Mouse (Mus musculus) megakaryocyte, embryonic 14.5 days (primary cell): ENCODE results near the gene Cltb. TPM values are rescaled to one million over a fixed set of nuclear protein-coding genes. Genes with fewer than 3 reads are reported as not detected.

Experiments used
- H3K27me3 ChIP-seq: replicated peaks from 2 replicates; pipeline ENCODE3; 2012; ENCODE audit warnings: inconsistent platforms
- H3K36me3 ChIP-seq: replicated peaks from 2 replicates; pipeline ENCODE3; 2012; ENCODE audit warnings: low read length, inconsistent platforms, mixed read lengths
- H3K4me1 ChIP-seq: 2 replicates; pipeline ENCODE4 v1.6.1; 2012; ENCODE audit warnings: inconsistent platforms
- H3K4me3 ChIP-seq: replicated peaks from 2 replicates; pipeline ENCODE3; 2012; ENCODE audit warnings: moderate library complexity, mild to moderate bottlenecking, inconsistent platforms
- H3K9me3 ChIP-seq: 2 replicates; pipeline ENCODE4 v1.6.1; 2012; ENCODE audit warnings: inconsistent platforms
- FLI1 ChIP-seq: IDR thresholded peaks from 2 replicates; pipeline ENCODE4 v1.6.1; 2012; ENCODE audit warnings: low read length, inconsistent platforms, mixed read lengths
- GATA1 ChIP-seq: IDR thresholded peaks from 3 replicates; pipeline ENCODE4 v1.6.1; 2012; ENCODE audit warnings: mixed read lengths, low read length, inconsistent platforms, borderline replicate concordance
- polyA plus RNA-seq: library from polyadenylated mRNA; stranded (reverse); fragments of >175 nt; gene quantifications from 2 replicates; pipeline ENCODE4 v1.2.3, GENCODE M21; 2012; ENCODE audit warnings: low replicate concordance; ENCODE audit not compliant: insufficient read depth

Cltb gene
- polyA plus RNA-seq, result 72.4 and 308 TPM in 2 replicates

- no peak for TF ChIP-seq FLI1
- TF ChIP-seq GATA1, result no peak
- H3K4me3 ChIP-seq, result peak within 1 kb of the TSS; percentile 94
- peaks cover 7% of the 10 kb centered on the region for H3K36me3 ChIP-seq
- peaks cover 32% of the 10 kb centered on the region for H3K4me1 ChIP-seq
- H3K9me3 ChIP-seq, result no peaks in the 10 kb centered on the region
- no peaks in the 10 kb centered on the region for H3K27me3 ChIP-seq
These were observed at the start of gene Cltb for GRCm38 (mm10) chr13:54610972-54611754. Gene Cltb, minus strand, starts transcription at chr13:54611344.

GRCm38 (mm10) chr13:54660877-54661276, 49.7 kb upstream of the Cltb start:
- H3K4me3 ChIP-seq, result no peak overlapping the region
- H3K4me1 ChIP-seq, result no peaks in the 10 kb centered on the region
- H3K9me3 ChIP-seq, result no peaks in the 10 kb centered on the region
- peaks cover 83% of the 10 kb centered on the region for H3K36me3 ChIP-seq
- H3K27me3 ChIP-seq, result no peaks in the 10 kb centered on the region
- TF ChIP-seq GATA1, result no peak
- TF ChIP-seq FLI1, result no peak

GRCm38 (mm10) chr13:54650461-54650860, 39.3 kb upstream of the Cltb start:
- no peak for TF ChIP-seq GATA1
- no peak for TF ChIP-seq FLI1
- peaks cover 98% of the 10 kb centered on the region for H3K36me3 ChIP-seq

GRCm38 (mm10) chr13:54635011-54635410, 23.9 kb upstream of the Cltb start:
- Histone ChIP-seq H3K9me3 (no peaks in the 10 kb centered on the region), H3K4me1 (peaks cover 4% of the 10 kb centered on the region), H3K4me3 (no peak overlapping the region), H3K36me3 (peaks cover 43% of the 10 kb centered on the region), H3K27me3 (no peaks in the 10 kb centered on the region)
- TF ChIP-seq FLI1 (no peak), GATA1 (no peak)

More at GRCm38 (mm10) chr13:54650461-54650860, 39.3 kb upstream of the Cltb start:
- H3K4me1 ChIP-seq, result no peaks in the 10 kb centered on the region
- no peaks in the 10 kb centered on the region for H3K27me3 ChIP-seq
- H3K4me3 ChIP-seq, result no peak overlapping the region
- H3K9me3 ChIP-seq, result no peaks in the 10 kb centered on the region

GRCm38 (mm10) chr13:54632731-54633277, 21.7 kb upstream of the Cltb start:
- H3K36me3 ChIP-seq, result peaks cover 29% of the 10 kb centered on the region
- no peaks in the 10 kb centered on the region for H3K27me3 ChIP-seq
- peaks cover 16% of the 10 kb centered on the region for H3K4me1 ChIP-seq
- no peak overlapping the region for H3K4me3 ChIP-seq
- TF ChIP-seq FLI1 (no peak), GATA1 (no peak)
- no peaks in the 10 kb centered on the region for H3K9me3 ChIP-seq

- H3K9me3 ChIP-seq, result no peaks in the 10 kb centered on the region
- H3K36me3 ChIP-seq, result peaks cover 22% of the 10 kb centered on the region
- TF ChIP-seq GATA1 (no peak), FLI1 (no peak)
- peaks cover 33% of the 10 kb centered on the region for H3K4me1 ChIP-seq
- H3K27me3 ChIP-seq, result no peaks in the 10 kb centered on the region
- H3K4me3 ChIP-seq, result no peak overlapping the region
These were observed 18.0 kb upstream of the Cltb start for GRCm38 (mm10) chr13:54629128-54629527.

- Histone ChIP-seq H3K9me3 (no peaks in the 10 kb centered on the region), H3K4me3 (peak overlapping the region; percentile 99), H3K36me3 (peaks cover 6% of the 10 kb centered on the region), H3K4me1 (peaks cover 39% of the 10 kb centered on the region), H3K27me3 (peaks cover 9% of the 10 kb centered on the region)
- no peak for TF ChIP-seq FLI1
These were observed 10.9 kb upstream of the Cltb start for GRCm38 (mm10) chr13:54621960-54622521.

GRCm38 (mm10) chr13:54621155-54621932, 10.2 kb upstream of the Cltb start, which contains the start of gene Faf2:
Gene Faf2, plus strand, starts transcription at chr13:54621784.
- TF ChIP-seq GATA1 (no peak), FLI1 (peak; percentile 99)
- Histone ChIP-seq H3K36me3 (peaks cover 3% of the 10 kb centered on the region), H3K9me3 (no peaks in the 10 kb centered on the region), H3K4me1 (peaks cover 38% of the 10 kb centered on the region), H3K27me3 (peaks cover 9% of the 10 kb centered on the region), H3K4me3 (peak within 1 kb of the TSS; percentile 99)

GRCm38 (mm10) chr13:54616998-54617397, 5.9 kb upstream of the Cltb start:
- TF ChIP-seq GATA1, result no peak
- Histone ChIP-seq H3K27me3 (peaks cover 9% of the 10 kb centered on the region), H3K9me3 (no peaks in the 10 kb centered on the region), H3K36me3 (no peaks in the 10 kb centered on the region), H3K4me1 (peaks cover 14% of the 10 kb centered on the region), H3K4me3 (no peak overlapping the region)
